Mouse (Mus musculus) spleen, adult 2 months (tissue): ENCODE results near the gene Umad1.

ENCODE experiments used
- CTCF ChIP-seq: fragments of 200-500 bp; IDR thresholded peaks from 2 replicates; pipeline ENCODE4 v1.5.1; 2011; ENCODE audit warnings: mild to moderate bottlenecking, inconsistent platforms; ENCODE audit not compliant: insufficient read depth, insufficient read length, insufficient replicate concordance; ENCODE audit errors: extremely low read depth
- POLR2A ChIP-seq: fragments of 200-500 bp; IDR thresholded peaks from 2 replicates; pipeline ENCODE4 v1.6.1; 2011; ENCODE audit warnings: low read depth, low read length, inconsistent platforms

DNA sequence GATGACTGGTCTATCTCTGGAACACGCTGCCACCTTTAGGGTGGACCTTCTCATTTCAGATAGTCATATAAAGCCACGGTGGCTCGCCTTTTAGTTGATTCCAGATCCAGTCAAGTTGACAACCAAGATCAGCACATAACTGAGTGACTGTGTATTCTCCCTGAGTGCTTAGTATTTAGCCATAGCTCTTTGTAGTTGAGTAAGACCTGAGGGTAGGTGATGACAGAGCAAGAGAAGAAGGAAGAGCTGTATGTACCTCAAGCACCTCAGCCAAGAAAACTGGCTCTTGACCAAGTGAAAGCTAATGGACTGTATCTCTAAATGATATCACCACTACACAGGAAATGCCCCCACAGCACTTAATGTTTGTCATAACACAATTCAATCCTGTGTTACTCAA, 182.7 kb downstream of the Umad1 start:
- no peak for TF ChIP-seq CTCF
- no peak for TF ChIP-seq POLR2A
